Mouse (Mus musculus): Measurements from ENCODE around the gene Rab25. TPM values are rescaled to one million over a fixed set of nuclear protein-coding genes. Genes with fewer than 3 reads are reported as not detected.

The Rab25 gene
- polyA plus RNA-seq, 1 experiment from 2014 or later = 36.4 TPM

- H3K4me2 ChIP-seq = peak overlapping the region; percentile 83
- no peak for ATAC-seq (ENCODE audit: borderline replicate concordance, extremely low read depth, low FRiP score, low TSS enrichment)
- H3K27me3 ChIP-seq = no peaks in the 10 kb centered on the region
- peaks cover 29% of the 10 kb centered on the region for H3K4me1 ChIP-seq
- H3K27ac ChIP-seq = peak overlapping the region; percentile 88
- H3K36me3 ChIP-seq = peaks cover 12% of the 10 kb centered on the region
- WGBS = 13% methylated on average over 16 of the region's 16 CpGs
- H3K9ac ChIP-seq = peak overlapping the region; percentile 59
- H3K9me3 ChIP-seq = no peaks in the 10 kb centered on the region
- peak overlapping the region; percentile 59 for H3K4me3 ChIP-seq
Measured at GRCm38 (mm10) chr3:88552082-88552645, 4.1 kb upstream of the Rab25 start.

DNA sequence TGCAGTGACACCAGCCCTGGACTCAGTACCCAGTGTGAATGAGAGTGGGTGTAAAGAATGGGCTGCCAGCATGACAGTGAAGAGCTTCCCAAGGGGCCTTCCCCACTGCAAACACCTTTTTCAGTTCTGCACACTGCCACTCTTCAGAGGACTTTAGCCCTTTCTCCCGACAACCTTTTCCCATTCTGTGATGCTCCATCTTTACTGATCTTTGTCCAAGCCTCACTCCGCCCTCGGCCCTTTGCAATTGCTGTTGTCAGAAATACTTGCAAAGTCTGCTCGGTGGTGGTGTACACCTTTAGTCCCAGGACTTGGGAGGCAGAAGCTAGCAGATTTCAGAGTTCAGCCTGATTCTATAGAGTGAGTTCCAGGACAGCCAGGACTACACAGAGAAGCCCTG is 3.5 kb upstream of the Rab25 start:
- Histone ChIP-seq H3K36me3 (peaks cover 7% of the 10 kb centered on the region), H3K27ac (no peak overlapping the region), H3K9me3 (no peaks in the 10 kb centered on the region), H3K27me3 (no peaks in the 10 kb centered on the region), H3K4me1 (peaks cover 33% of the 10 kb centered on the region), H3K4me3 (peak overlapping the region; percentile 59; the same call in 1 of the 2 replicates), H3K9ac (peak overlapping the region; percentile 59; the same call in 1 of the 2 replicates), H3K4me2 (peak overlapping the region; percentile 83)
- no peak for ATAC-seq (ENCODE audit: borderline replicate concordance, extremely low read depth, low FRiP score, low TSS enrichment)
- WGBS = 81% methylated on average over 4 of the region's 4 CpGs

DNA sequence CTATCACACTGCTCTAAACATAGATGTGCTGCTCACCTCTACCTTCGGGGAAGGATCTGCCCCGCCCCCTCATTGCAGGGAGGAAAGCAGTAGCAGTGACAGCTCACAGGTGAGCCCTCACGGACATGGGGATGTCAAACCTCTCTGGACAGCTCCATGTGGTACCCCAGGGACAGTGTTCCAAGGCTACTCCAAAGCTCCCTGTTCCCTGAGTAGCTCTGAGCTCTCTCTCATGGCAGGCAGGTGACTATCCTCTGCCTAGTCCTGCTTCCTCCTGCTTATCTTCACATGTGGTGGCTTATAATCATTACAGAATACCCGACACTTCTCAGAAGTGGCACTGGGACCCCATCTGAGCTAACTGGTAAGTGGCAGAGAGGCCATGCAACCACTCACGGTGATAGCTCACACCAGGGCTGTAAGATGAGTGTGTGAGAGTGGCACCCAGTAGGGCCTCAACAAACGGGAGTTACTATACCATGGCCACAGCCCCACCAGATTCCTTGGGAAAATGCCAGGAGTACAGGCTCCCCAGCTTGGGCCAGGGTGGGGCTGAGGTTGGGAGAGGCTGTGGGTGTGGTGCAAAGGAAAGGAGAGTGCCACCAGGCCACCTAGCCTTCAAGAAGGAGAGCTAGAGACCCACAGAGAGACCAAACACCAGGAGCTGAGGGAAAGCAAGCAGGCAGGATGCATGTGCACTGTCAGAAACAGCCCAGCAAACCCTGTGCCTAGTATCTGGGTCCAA is 1.3 kb downstream of the Rab25 start:
- ATAC-seq (ENCODE audit: borderline replicate concordance, extremely low read depth, low FRiP score, low TSS enrichment) = no peak
- H3K4me2 ChIP-seq = peak overlapping the region; percentile 6; the same call in 1 of the 2 replicates

DNA sequence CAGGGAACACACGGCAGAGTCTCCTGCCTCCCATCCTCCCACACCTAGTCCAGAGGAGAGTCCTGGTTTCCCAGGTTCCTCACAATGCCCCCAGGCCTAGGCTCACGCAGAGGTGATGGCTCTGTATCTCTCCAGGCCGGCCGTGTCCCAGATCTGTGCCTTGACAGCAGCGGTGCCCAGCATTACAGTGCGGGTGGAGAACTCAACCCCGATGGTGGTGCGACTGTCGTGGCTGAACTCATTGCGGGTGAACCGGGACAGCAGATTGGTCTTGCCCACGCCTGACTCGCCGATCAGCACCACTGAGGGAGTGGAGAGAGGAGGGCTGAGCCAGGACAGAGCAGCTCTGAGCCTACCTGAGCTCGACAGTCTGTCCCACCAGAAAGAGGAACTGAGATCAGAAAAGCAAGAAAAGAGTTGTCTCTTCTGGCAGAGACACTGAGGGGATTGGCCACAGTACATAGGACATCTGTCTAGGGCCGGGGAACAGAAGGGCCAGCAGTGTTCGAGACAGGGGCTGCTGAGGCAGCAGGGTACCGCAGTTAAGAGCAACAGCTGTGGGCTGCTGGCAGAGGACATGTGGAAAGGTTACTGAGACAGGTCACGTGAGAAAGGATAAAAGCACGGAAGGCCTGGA is 3.0 kb downstream of the Rab25 start:
- no peak for ATAC-seq (ENCODE audit: borderline replicate concordance, extremely low read depth, low FRiP score, low TSS enrichment)
- no peaks in the 10 kb centered on the region for H3K9me3 ChIP-seq
- H3K4me1 ChIP-seq = peaks cover 25% of the 10 kb centered on the region
- H3K4me3 ChIP-seq = no peak overlapping the region
- no peak overlapping the region for H3K9ac ChIP-seq
- no peak overlapping the region for H3K27ac ChIP-seq
- WGBS = 58% methylated on average over 20 of the region's 20 CpGs
- H3K36me3 ChIP-seq = peaks cover 7% of the 10 kb centered on the region; the same call in 1 of the 2 replicates
- no peak overlapping the region for H3K4me2 ChIP-seq
- no peaks in the 10 kb centered on the region for H3K27me3 ChIP-seq

More for the DNA sequence above, 1.3 kb downstream of the Rab25 start:
- Histone ChIP-seq H3K27me3 (no peaks in the 10 kb centered on the region), H3K9me3 (no peaks in the 10 kb centered on the region), H3K27ac (0 out of 2 replicates have a peak overlapping the region, but pooled peaks have one; percentile 26), H3K4me1 (peaks cover 22% of the 10 kb centered on the region), H3K36me3 (no peaks in the 10 kb centered on the region), H3K4me3 (no peak overlapping the region), H3K9ac (no peak overlapping the region)
- 61% methylated on average over 6 of the region's 6 CpGs for WGBS

- peaks cover 28% of the 10 kb centered on the region for H3K4me1 ChIP-seq
- H3K9me3 ChIP-seq = no peaks in the 10 kb centered on the region
- H3K4me2 ChIP-seq = no peak overlapping the region
- 26% methylated on average over 5 of the region's 5 CpGs for WGBS
- no peak overlapping the region for H3K4me3 ChIP-seq
- no peak for ATAC-seq (ENCODE audit: borderline replicate concordance, extremely low read depth, low FRiP score, low TSS enrichment)
- peaks cover 10% of the 10 kb centered on the region; the same call in 1 of the 2 replicates for H3K36me3 ChIP-seq
- H3K27ac ChIP-seq = no peak overlapping the region
- H3K27me3 ChIP-seq = no peaks in the 10 kb centered on the region
- no peak overlapping the region for H3K9ac ChIP-seq
Measured at GRCm38 (mm10) chr3:88544514-88544913, 3.6 kb downstream of the Rab25 start.

- no peak overlapping the region for H3K4me3 ChIP-seq
- WGBS = 59% methylated on average over 5 of the region's 5 CpGs
- no peak overlapping the region for H3K9ac ChIP-seq
- no peak overlapping the region for H3K4me2 ChIP-seq
- H3K27me3 ChIP-seq = no peaks in the 10 kb centered on the region
- peaks cover 31% of the 10 kb centered on the region for H3K4me1 ChIP-seq
- no peaks in the 10 kb centered on the region for H3K9me3 ChIP-seq
- H3K27ac ChIP-seq = no peak overlapping the region
- H3K36me3 ChIP-seq = peaks cover 15% of the 10 kb centered on the region
- no peak for ATAC-seq (ENCODE audit: borderline replicate concordance, extremely low read depth, low FRiP score, low TSS enrichment)
Measured at GRCm38 (mm10) chr3:88543651-88544410, 4.3 kb downstream of the Rab25 start.

DNA sequence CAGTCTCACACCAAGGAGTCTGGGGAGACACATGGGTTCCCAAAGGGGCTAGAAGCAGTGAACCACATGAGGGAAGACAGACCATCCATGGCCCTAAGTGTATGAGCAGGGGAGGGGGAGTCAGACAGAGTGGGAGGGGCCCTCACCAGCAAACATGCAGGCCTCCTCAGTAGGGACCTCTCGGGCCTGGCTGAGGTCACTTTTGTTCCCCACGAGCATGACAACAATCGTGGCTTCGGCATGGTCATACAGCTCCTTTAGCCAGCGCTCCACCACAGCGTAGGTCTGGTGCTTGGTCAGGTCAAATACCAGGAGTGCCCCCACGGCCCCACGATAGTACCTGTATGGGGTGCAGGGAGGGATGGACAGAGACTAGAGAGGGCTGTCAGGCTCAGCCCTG is 4.9 kb downstream of the Rab25 start:
- Histone ChIP-seq H3K9me3 (no peaks in the 10 kb centered on the region), H3K36me3 (peaks cover 21% of the 10 kb centered on the region), H3K27ac (no peak overlapping the region), H3K4me2 (no peak overlapping the region), H3K4me3 (no peak overlapping the region), H3K9ac (no peak overlapping the region), H3K27me3 (no peaks in the 10 kb centered on the region), H3K4me1 (peaks cover 31% of the 10 kb centered on the region)
- ATAC-seq (ENCODE audit: borderline replicate concordance, extremely low read depth, low FRiP score, low TSS enrichment) = no peak
- 75% methylated on average over 8 of the region's 8 CpGs for WGBS

GRCm38 (mm10) chr3:88542486-88542885 is 5.6 kb downstream of the Rab25 start:
- WGBS = 55% methylated on average over 4 of the region's 4 CpGs
- Histone ChIP-seq H3K9ac (no peak overlapping the region), H3K27ac (no peak overlapping the region), H3K4me3 (no peak overlapping the region), H3K4me2 (no peak overlapping the region), H3K4me1 (peaks cover 35% of the 10 kb centered on the region), H3K27me3 (no peaks in the 10 kb centered on the region), H3K36me3 (peaks cover 28% of the 10 kb centered on the region), H3K9me3 (no peaks in the 10 kb centered on the region)
- no peak for ATAC-seq (ENCODE audit: borderline replicate concordance, extremely low read depth, low FRiP score, low TSS enrichment)

- Histone ChIP-seq H3K9ac (no peak overlapping the region), H3K4me3 (no peak overlapping the region), H3K9me3 (no peaks in the 10 kb centered on the region), H3K4me1 (peaks cover 38% of the 10 kb centered on the region), H3K4me2 (no peak overlapping the region), H3K27me3 (no peaks in the 10 kb centered on the region), H3K27ac (no peak overlapping the region), H3K36me3 (peaks cover 35% of the 10 kb centered on the region)
- WGBS = 63% methylated on average over 7 of the region's 7 CpGs
- ATAC-seq (ENCODE audit: borderline replicate concordance, extremely low read depth, low FRiP score, low TSS enrichment) = no peak
Measured at GRCm38 (mm10) chr3:88541622-88542401, 6.3 kb downstream of the Rab25 start.

GRCm38 (mm10) chr3:88540085-88540484 is 8.0 kb downstream of the Rab25 start:
- Histone ChIP-seq H3K36me3 (peaks cover 45% of the 10 kb centered on the region), H3K4me3 (no peak overlapping the region), H3K27me3 (no peaks in the 10 kb centered on the region), H3K4me1 (peaks cover 51% of the 10 kb centered on the region), H3K27ac (no peak overlapping the region; the same call in 1 of the 2 replicates), H3K9ac (peak overlapping the region; percentile 9; the same call in 1 of the 2 replicates), H3K4me2 (no peak overlapping the region), H3K9me3 (no peaks in the 10 kb centered on the region)
- no peak for ATAC-seq (ENCODE audit: borderline replicate concordance, extremely low read depth, low FRiP score, low TSS enrichment)
- WGBS = 60% methylated on average over 5 of the region's 5 CpGs

DNA sequence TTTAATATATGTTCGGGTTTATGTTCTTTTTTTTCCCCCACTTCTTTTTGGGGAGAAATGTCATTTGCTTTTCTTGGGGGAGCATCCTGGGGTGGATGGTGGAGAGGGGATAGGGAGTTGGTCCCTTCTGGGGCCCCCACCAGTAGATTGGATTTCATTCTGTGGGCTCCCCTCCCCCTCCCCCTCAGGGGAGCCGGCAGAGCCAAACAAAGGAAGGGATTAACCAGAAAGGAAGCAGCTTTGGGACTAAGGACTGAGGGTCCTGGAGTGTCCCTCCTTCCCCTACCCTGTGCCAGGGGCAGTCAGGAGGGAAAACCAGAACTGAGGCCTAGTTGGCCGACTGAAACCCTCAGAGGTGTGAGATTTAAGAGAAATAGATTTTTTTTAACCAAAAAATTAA is 8.7 kb downstream of the Rab25 start:
- peaks cover 45% of the 10 kb centered on the region for H3K36me3 ChIP-seq
- H3K9me3 ChIP-seq = no peaks in the 10 kb centered on the region
- 33% methylated on average over 2 of the region's 3 CpGs for WGBS
- no peaks in the 10 kb centered on the region for H3K27me3 ChIP-seq
- ATAC-seq (ENCODE audit: borderline replicate concordance, extremely low read depth, low FRiP score, low TSS enrichment) = no peak
- H3K4me1 ChIP-seq = peaks cover 58% of the 10 kb centered on the region
- H3K4me2 ChIP-seq = no peak overlapping the region
- H3K4me3 ChIP-seq = no peak overlapping the region
- H3K9ac ChIP-seq = no peak overlapping the region
- H3K27ac ChIP-seq = no peak overlapping the region

Measured in lung, embryonic 15.5 days (tissue).